Mouse (Mus musculus) embryonic facial prominence, embryonic 14.5 days (tissue): ENCODE results near the gene Sipa1l1. TPM values are rescaled to one million over a fixed set of nuclear protein-coding genes. Genes with fewer than 3 reads are reported as not detected.

Experiments
- ATAC-seq: fragments of 200-750 bp; cut with Nextera tagmentation; 2 replicates; pipeline ENCODE4 v1.8.0; 2017; ENCODE audit warnings: low read depth, moderate number of reproducible peaks, moderate TSS enrichment
- DNase-seq: peaks from one replicate; pipeline ENCODE4 v3.0.0-alpha.2; 2015; ENCODE audit warnings: low spot score
- H3K27ac ChIP-seq: fragments of 300-500 bp; sonication (generic); replicated peaks from 2 replicates; pipeline ENCODE4 v1.5.1; 2014; ENCODE audit warnings: low read depth, mild to moderate bottlenecking, low read length, moderate library complexity
- H3K27me3 ChIP-seq: fragments of 300-500 bp; sonication (generic); replicated peaks from 2 replicates; pipeline ENCODE4 v1.6.1; 2014; ENCODE audit warnings: low read length; ENCODE audit not compliant: control insufficient read depth, insufficient read depth
- H3K36me3 ChIP-seq: fragments of 300-500 bp; sonication (generic); 2 replicates; pipeline ENCODE4 v1.6.1; 2014; ENCODE audit warnings: low read length, mixed read lengths; ENCODE audit not compliant: control insufficient read depth, insufficient read depth
- H3K4me1 ChIP-seq: fragments of 300-500 bp; sonication (generic); 2 replicates; pipeline ENCODE4 v1.6.1; 2014; ENCODE audit warnings: antibody characterized with exemption, low read length; ENCODE audit not compliant: control insufficient read depth, insufficient read depth
- H3K4me2 ChIP-seq: fragments of 300-500 bp; sonication (generic); 2 replicates; pipeline ENCODE4 v1.6.1; 2014; ENCODE audit warnings: low read depth, mild to moderate bottlenecking, low read length, moderate library complexity, mixed read lengths
- H3K4me3 ChIP-seq: fragments of 300-500 bp; sonication (generic); 2 replicates; pipeline ENCODE4 v1.5.1; 2014; ENCODE audit warnings: low read depth, mild to moderate bottlenecking, low read length
- H3K9ac ChIP-seq: fragments of 300-500 bp; sonication (generic); 2 replicates; pipeline ENCODE4 v1.6.1; 2014; ENCODE audit warnings: low read depth, mild to moderate bottlenecking, low read length, moderate library complexity, mixed read lengths
- H3K9me3 ChIP-seq: fragments of 300-500 bp; sonication (generic); 2 replicates; pipeline ENCODE4 v1.6.1; 2016; ENCODE audit warnings: low read length; ENCODE audit not compliant: control insufficient read depth
- WGBS: fragments of 180-500 bp; shearing (Covaris S2); extraction: QIAGEN DNeasy Blood & Tissue Kit; methylation state at CpG from one replicate; pipeline ENCODE4 v1.1.7; 2014; 5-methylcytosine and 5-hydroxymethylcytosine counted together
- polyA plus RNA-seq: library from polyadenylated mRNA; unstranded; fragments of >200 nt; fragmentation: Nextera tagmentation; extraction: Ambion mirVana; gene quantifications from 2 replicates; pipeline ENCODE4 v1.2.1, GENCODE M21; 2014

Gene Sipa1l1
- polyA plus RNA-seq, result 23.8 and 24.2 TPM in 2 replicates

GRCm38 (mm10) chr12:82168820-82169533, at the start of gene Sipa1l1:
Sipa1l1 (plus strand) TSS chr12:82169320.
- H3K27ac ChIP-seq, result peak within 1 kb of the TSS; percentile 96
- H3K9ac ChIP-seq, result peak within 1 kb of the TSS; percentile 96
- no peaks in the 10 kb centered on the region for H3K9me3 ChIP-seq
- no peaks in the 10 kb centered on the region for H3K27me3 ChIP-seq
- H3K4me3 ChIP-seq, result peak within 1 kb of the TSS; percentile 84
- H3K4me2 ChIP-seq, result peak within 1 kb of the TSS; percentile 69
- 1% methylated on average over 33 of the region's 43 CpGs for WGBS
- peak; percentile 98 for DNase-seq
- peak; percentile 94 for ATAC-seq
- no peaks in the 10 kb centered on the region for H3K36me3 ChIP-seq
- H3K4me1 ChIP-seq, result peaks cover 13% of the 10 kb centered on the region; the same call in 1 of the 2 replicates

- H3K4me2 ChIP-seq, result peak overlapping the region; percentile 15; the same call in 1 of the 2 replicates
- ATAC-seq (no peak), DNase-seq (no peak)
- no peak overlapping the region for H3K4me3 ChIP-seq
- H3K27me3 ChIP-seq, result no peaks in the 10 kb centered on the region
- H3K27ac ChIP-seq, result no peak overlapping the region
- no peak overlapping the region for H3K9ac ChIP-seq
- WGBS, result 59% methylated on average over 10 of the region's 10 CpGs
- H3K4me1 ChIP-seq, result peaks cover 7% of the 10 kb centered on the region
- no peaks in the 10 kb centered on the region for H3K9me3 ChIP-seq
- no peaks in the 10 kb centered on the region for H3K36me3 ChIP-seq
These were observed 47.2 kb upstream of the Sipa1l1 start for GRCm38 (mm10) chr12:82121947-82122346.

- no peak overlapping the region for H3K27ac ChIP-seq
- no peaks in the 10 kb centered on the region for H3K36me3 ChIP-seq
- no peaks in the 10 kb centered on the region for H3K27me3 ChIP-seq
- H3K4me1 ChIP-seq, result peaks cover 7% of the 10 kb centered on the region
- ATAC-seq, result peak; percentile 37; the same call in 1 of the 2 replicates
- H3K4me2 ChIP-seq, result peak overlapping the region; percentile 15
- no peak overlapping the region for H3K9ac ChIP-seq
- 22% methylated on average over 22 of the region's 22 CpGs for WGBS
- no peak overlapping the region for H3K4me3 ChIP-seq
- no peaks in the 10 kb centered on the region for H3K9me3 ChIP-seq
- peak; percentile 74 for DNase-seq
These were observed 46.5 kb upstream of the Sipa1l1 start for GRCm38 (mm10) chr12:82122450-82123249.

- DNase-seq (no peak), ATAC-seq (no peak)
- Histone ChIP-seq H3K27me3 (no peaks in the 10 kb centered on the region), H3K36me3 (no peaks in the 10 kb centered on the region), H3K9ac (no peak overlapping the region), H3K27ac (no peak overlapping the region), H3K4me2 (no peak overlapping the region), H3K4me3 (no peak overlapping the region), H3K4me1 (peaks cover 7% of the 10 kb centered on the region), H3K9me3 (no peaks in the 10 kb centered on the region)
- 73% methylated on average over 3 of the region's 3 CpGs for WGBS
These were observed 42.3 kb upstream of the Sipa1l1 start for GRCm38 (mm10) chr12:82126796-82127195.

DNA sequence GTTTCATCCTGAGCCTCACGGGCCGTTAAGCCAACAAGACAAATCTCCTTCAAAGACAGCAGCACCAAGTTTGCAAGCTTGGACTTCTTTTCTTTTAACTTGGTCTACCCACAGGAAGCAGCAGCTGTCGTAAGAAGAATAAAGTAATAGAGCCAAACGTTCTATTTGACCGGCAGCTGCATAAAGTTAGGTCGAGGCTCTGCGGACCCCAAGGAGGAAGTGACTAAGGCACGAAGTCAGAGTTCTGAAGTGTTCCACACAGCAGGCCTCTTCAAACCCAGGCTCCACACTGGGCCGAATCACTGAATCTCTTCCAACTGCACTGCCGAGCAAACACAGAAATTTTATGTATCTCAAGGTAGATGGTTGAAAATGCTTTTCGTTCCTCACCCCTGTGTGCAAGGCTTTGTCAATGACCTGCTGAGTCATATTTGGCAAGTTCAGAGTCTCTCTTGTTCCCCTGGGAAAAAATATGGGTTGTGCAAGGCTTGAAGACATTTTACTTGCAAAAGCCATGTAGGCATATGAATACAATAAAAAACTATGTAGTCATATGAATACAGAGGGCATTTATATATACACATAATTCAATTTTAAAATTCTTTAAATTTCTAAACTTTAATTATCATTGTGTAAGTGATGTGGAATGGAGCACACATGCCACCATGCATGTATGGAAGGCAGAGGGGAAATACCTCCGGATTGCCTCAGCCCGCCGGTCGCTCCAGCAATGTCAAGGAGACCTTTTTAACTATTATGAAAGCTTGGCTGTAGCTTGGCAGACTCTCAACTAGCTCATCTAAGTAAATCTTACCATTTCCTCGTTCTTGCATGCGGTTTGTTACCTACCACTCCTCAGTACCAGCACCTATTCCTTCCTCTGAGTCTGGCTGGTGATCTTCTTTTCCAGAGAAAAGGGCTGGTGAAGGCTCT, 29.6 kb upstream of the Sipa1l1 start:
- Histone ChIP-seq H3K4me1 (no peaks in the 10 kb centered on the region), H3K9me3 (0 out of 2 replicates have a peak, but pooled peaks cover 4% of the 10 kb centered on the region), H3K4me3 (no peak overlapping the region), H3K36me3 (no peaks in the 10 kb centered on the region), H3K9ac (no peak overlapping the region), H3K27ac (no peak overlapping the region), H3K27me3 (no peaks in the 10 kb centered on the region), H3K4me2 (no peak overlapping the region)
- no peak for DNase-seq
- ATAC-seq, result no peak
- 79% methylated on average over 17 of the region's 17 CpGs for WGBS

DNA sequence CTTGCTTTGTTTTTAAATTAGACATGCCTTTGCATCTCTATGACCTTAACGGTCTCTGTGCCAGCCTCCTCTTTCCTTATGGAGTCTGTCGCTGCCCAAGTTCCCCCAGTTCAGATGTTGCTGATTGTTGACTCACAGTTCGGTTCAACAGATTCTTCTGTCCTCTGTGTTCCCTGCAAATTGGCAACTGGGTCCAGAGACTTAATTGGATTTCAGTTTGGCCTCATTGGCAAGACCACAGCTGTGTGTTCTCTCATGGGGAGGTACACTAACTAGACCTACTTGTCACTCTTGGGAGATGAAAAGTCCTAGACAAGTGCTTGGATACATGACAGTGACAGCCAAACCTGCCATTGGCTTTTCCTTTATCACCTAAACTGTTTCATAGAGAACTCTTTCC, 25.7 kb upstream of the Sipa1l1 start:
- no peaks in the 10 kb centered on the region for H3K9me3 ChIP-seq
- DNase-seq (no peak), ATAC-seq (no peak)
- H3K9ac ChIP-seq, result no peak overlapping the region
- H3K27ac ChIP-seq, result no peak overlapping the region
- H3K36me3 ChIP-seq, result no peaks in the 10 kb centered on the region
- no peaks in the 10 kb centered on the region for H3K27me3 ChIP-seq
- H3K4me2 ChIP-seq, result no peak overlapping the region
- H3K4me1 ChIP-seq, result no peaks in the 10 kb centered on the region
- no peak overlapping the region for H3K4me3 ChIP-seq
- WGBS, result 78% methylated on average over 3 of the region's 3 CpGs

GRCm38 (mm10) chr12:82145173-82145572, 23.9 kb upstream of the Sipa1l1 start:
- no peaks in the 10 kb centered on the region for H3K27me3 ChIP-seq
- ATAC-seq, result no peak
- H3K36me3 ChIP-seq, result no peaks in the 10 kb centered on the region
- no peak for DNase-seq
- no peak overlapping the region for H3K27ac ChIP-seq
- no peak overlapping the region for H3K4me2 ChIP-seq
- H3K4me3 ChIP-seq, result no peak overlapping the region
- no peaks in the 10 kb centered on the region for H3K9me3 ChIP-seq
- H3K4me1 ChIP-seq, result no peaks in the 10 kb centered on the region
- no peak overlapping the region for H3K9ac ChIP-seq

DNA sequence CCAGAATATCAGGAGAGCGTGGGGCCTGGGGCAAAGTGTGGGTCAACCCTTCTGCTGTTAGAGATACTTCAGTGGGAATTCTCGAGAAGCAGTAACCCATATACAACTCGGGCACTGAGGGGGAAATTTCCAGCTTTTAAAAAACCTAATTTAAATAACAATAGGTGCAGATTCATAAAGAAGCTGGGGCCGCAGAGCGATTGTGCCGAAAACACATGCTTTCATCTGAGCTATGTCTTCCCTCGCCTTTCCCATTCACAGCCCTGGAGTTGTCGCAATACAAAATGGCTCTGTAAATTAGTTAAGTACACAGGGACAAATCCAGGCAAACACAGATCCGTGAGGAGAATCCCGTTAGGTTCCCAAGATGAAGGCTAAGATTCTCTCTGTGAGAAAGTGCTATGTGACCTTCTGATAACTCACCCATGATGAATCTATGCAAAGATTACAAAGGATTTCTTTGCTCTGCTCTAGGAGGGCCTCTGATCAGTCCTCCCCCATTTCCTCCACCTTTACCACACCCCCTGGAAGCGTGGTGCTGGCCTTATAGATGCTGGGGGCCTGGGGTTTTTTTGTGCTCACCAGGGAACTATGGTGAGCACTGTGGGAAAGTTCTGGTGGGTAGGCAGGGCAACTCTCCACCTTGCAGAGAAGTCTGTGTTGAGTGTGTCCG, 22.0 kb upstream of the Sipa1l1 start:
- no peaks in the 10 kb centered on the region for H3K36me3 ChIP-seq
- ATAC-seq (no peak), DNase-seq (no peak)
- no peaks in the 10 kb centered on the region for H3K4me1 ChIP-seq
- no peaks in the 10 kb centered on the region for H3K9me3 ChIP-seq
- WGBS, result 79% methylated on average over 12 of the region's 12 CpGs
- H3K4me3 ChIP-seq, result no peak overlapping the region
- no peaks in the 10 kb centered on the region for H3K27me3 ChIP-seq
- no peak overlapping the region for H3K9ac ChIP-seq
- no peak overlapping the region for H3K4me2 ChIP-seq
- no peak overlapping the region for H3K27ac ChIP-seq
